Mouse (Mus musculus) ZHBTc4 (cell line): ENCODE results near the gene Gpn3.

Experiments used
- DNase-seq: peaks from one replicate; pipeline ENCODE4 v3.0.0-alpha.2; 2011; ENCODE audit warnings: low read depth, low spot score

Gpn3 gene

DNA sequence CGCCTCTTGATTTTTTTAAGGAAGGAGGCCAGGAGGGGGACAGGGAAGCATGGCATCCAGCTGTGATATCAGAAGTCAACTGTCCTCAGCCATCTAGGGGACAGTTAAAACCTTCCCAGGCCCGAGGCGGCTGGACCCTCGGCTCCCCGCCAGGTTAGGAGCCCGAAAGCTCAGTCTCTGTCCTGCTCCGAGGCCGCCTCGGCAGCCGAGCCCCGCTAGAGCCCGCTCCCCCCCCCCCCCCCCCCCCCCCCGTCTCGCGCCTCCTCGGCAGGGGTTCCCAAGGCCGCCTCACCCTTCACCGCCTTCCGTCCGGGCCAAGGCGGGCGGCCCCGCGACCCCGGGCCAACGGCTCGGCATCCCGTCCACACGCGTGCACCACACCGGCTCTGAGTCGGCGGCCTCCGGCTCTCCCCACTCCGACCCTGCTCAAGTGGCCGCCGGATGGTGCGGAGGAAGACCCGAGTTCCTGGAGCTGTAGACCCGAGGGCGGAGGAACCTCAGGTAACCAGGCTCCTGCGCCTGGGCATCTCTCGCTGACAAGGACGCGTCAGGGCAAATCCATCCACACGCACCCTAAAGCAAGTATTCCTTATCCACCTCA lies at the start of gene Gpn3:
Gene Gpn3 (plus strand): TSS at position 286 of the 601 bp plus-strand sequence.
- no peak for DNase-seq

DNA sequence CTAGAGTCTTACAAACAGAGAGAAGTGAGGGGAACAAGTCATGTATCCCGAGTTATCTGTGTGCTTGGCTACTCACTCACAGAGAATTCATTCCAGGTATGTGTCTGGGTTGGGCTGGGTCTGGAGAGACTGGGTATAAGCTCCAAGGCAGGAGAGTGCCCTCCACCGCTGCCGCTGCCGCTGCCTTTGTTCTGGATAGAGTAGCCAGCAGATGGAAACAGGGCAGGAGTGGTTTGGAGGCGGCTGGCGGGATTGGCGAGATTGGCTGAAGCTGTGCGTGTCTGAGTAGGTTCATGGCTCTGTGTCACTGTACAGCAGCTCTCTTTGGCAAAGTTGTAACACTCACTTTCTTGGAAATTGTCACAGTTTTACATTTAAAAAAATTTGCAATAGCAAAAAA lies 48.2 kb upstream of the Gpn3 start:
- DNase-seq: peak; percentile 59

DNA sequence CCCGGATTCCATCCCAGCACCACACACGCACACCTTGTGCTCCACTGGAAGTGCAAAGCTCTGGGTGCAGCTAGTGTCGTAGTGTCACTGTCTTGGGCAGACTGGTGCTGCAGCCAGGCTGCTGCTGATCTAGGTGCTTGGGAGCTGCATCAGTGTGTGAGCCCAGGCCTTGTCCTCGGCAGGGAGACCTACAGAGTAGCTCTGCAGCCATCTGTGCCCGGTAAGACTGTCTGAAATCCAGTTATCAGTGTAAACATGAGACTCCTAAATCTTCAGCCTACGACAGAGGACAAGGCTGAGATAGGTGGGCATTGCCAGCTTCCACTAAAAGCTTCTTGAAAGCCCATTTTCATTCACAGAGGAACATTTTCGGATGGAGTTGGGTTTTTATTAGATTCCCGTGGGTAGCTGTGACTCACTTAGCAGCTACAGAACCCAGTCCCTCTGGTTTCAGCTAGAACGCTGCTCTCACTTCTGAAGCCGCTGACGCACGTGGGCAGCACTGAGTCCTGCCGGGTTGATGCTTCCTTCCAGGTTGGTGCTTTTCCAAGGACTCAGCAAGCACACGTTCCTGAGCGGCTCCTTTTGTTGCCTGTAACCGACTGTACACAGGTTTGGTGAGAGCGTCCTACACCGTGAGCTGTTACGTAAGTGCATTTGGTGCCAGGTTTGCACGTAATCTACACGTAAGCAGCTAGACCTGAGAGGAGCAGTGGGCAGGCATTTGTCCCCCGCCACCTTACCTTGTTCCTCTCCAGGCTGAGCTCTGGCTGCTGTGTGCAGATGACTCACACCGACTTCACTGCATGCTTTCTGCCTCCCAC lies 46.9 kb upstream of the Gpn3 start:
- DNase-seq: peak; percentile 36

DNA sequence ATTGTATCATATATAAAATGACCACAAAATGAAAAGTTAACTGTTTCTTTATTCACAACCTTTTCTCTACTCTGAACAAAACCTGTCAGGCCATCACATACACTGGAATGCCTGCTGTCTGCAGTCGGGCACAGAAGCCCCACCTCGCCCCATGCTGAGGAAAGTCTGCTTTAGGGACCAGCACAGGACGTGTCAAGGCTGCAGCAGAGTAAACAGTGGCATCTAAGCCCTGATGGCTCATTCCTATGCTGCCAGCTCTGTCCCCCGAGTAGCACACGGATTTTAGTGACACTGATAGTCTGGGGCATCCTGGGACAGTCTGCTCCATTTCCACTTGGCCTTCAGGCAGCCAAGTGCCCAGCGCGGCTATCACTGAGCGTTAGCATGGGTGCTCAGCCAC lies 46.2 kb upstream of the Gpn3 start:
- DNase-seq: no peak

DNA sequence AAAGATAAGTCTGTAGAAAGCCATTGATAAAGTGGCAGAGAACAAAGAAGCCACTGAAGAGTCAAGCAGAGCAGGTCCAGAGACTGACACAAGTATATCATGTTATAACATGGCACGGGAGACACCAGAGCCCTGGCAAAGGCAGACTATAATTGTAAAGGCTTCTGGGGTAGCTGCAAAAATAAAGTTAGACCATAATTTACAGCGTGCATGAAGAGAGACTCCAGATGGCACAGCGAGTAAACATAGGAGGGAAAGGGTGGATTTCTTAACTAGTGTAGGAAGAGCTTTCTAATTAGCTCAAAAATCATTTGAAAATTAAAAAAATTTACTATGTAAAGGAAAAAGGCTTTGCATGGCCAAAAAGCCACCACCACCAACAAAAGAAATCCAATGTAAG lies 44.4 kb upstream of the Gpn3 start:
- DNase-seq: no peak

DNA sequence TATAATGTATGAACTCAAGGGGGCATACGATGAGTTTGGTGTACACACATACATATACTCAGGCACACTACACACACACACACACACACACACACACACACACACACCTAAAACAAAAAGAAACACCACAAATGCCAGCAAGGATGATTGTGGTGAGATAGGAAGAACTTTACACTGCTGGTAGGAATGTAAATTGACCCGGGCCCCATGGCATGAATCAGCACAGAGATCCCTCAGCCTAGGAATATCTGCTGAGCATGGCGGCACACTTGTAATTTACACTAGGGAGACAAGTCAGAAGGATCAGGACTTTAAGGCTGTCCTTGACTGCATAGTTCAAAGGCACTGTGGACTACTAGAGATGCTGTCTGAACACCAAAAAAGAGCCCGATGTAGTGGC lies 41.4 kb upstream of the Gpn3 start:
- DNase-seq: no peak

DNA sequence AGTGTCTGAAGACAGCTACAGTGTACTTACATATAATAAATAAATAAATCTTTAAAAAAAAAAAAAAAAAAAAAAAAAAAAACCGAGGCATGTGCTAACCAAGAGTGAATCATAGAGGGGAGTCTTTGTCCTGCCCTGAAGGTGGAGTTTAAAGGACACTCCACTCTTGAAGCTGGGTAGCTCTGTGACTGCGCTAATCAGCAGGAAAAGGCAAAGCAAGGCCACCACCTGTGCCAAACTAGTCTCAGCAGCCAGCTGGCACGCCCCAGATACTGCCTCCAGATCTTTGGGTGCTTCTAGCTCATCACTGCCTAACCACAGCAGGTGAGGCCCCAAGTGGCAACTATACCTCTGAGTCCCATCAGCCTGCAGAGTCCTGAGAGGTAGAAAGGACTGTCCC lies 37.0 kb upstream of the Gpn3 start:
- DNase-seq: no peak

DNA sequence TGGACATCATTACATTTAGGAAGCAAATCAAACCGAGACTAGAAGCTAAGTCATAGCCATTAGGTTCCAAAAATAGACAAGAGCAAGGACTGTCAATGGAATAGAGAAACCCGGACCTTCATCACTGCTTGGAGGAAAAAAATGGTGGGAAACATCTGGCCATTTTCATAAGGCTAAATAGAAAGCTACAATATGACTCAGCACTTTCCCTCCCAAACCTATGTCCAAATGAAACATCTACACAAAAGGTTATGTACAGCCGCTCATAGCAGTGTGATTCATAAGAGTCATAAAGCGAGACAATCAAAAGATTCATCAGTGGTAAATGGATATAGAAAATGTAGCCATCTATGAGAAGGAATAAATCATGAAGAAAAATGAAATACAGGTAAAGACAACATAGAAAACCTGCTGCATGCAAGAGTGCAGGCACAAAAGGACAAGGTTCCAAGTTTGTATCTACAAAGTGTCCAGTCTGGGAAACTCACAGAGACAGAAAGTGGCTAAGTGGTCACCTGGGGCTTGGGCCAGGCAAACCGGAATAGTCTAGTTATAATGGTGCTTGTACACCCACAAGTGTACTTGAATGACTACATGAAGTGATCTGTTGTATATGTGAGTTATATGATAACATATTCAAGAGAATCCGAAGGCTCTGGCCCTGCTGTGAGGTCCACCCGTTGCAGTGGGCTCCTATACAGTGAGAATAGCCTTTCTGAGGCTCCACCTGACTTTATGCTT lies 35.0 kb upstream of the Gpn3 start:
- DNase-seq: no peak

DNA sequence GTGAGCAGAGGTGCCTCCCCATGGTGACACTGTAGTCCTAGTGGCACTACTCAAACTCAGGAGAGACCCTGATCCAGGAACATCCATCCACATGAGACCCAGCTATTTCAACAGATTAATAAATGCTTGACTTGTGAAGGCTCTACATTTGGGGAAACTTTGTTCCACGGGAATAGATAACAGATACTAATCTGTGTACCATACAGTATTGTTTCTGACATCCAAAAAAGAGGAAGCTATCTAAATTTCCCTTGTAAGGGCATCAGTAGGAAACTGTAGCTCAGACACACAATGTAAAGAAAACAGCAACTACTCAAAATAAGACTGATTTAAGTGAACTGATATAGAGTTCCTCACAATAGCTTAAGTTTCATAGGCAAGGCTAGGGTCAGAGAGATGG lies 28.8 kb upstream of the Gpn3 start:
- DNase-seq: no peak

DNA sequence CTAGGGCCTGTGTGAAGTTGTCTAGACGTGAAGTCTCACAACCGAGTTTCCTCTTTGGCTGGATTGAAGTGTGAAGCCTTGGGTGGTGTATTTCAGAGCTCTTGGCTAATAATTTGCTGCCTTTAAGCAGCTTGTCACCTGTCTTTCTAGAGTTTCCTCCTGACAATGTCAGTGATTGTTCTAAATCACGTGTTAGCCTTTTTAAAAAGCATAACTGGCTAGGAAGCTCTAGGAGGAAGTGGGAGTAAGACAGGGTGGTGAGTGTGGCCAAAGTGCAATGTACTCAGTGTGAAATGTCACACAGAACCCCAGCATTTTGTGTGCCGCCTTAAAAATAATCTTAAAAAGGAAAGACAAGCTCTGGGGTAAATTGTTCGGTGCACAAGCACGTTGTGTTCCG lies 27.9 kb upstream of the Gpn3 start:
- no peak for DNase-seq

DNA sequence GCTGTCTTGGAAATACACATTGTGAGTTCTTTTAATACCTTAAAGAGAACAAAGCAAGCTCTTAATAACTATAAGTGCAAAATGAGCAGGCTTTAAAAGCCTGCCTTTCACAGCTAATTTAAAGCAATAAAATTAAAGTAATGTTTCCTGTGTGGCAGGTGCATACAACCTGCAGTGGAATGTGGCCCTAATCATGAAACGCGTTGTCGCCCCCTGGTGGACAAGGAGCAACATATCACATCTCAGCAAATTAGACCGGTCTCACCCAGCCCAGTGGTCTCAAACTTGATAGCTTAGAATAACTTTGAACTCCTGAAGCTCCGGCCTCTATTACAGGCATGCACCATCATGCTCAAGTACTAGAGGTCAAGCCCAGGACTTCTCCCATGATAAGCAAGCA lies 27.4 kb upstream of the Gpn3 start:
- peak; percentile 85 for DNase-seq

DNA sequence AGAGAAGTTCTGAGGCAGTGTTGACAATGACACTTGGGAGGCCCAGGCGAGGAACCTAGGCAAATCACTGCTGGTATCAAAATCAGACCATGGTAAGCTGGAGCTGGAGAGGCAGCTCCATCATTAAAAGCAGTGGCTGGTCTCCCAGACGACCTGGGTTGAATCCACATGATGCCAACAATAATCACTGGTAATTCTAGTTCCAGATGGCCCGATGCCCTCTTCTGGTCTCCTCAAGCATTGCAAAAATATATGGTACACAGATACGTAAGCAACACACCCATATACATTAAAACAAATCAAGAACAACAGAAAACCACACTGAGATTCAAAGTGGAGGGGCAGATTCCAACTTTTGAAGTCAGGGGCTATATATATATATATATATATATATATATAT lies 25.9 kb upstream of the Gpn3 start:
- DNase-seq: peak; percentile 39

DNA sequence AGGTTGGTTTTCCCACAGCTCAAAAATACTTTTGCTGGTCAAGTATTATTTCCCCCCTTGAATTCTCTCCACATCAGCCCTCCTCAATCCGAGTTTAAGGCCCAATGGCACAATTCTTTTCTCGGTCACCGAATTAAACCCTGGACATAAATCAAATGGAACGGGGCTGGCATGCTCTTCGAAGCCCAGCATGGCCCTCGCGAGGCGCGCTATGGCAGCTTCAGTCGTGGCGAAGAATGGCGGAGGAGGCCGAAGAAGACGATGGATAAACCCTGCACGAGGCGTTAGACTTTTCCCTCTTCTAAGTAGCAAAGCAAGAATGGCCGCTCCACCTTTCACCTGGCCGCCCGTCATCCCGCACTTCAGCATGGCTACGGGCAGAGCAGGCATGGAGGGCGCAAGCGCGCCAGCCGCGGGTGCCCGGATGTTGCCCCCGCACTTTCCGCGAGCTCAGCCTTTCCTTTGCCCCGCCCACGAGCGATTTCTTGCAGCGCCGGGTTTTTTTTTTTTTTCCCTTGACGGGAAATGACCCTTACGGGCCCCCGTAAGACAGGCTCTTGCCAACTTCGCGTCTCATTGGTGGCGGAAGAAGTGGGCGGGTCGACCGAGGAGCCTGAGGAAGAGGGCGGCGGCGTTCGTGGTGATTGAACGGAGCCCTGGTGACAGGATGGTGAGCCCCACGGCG lies 17.7 kb upstream of the Gpn3 start, which contains the start of the genes Rad9b and Vps29:
Gene Rad9b (minus strand): TSS at position 427 of the 685 bp plus-strand sequence.
Gene Vps29 (plus strand): TSS at position 563 of the 685 bp plus-strand sequence.
- peak; percentile 100 for DNase-seq

DNA sequence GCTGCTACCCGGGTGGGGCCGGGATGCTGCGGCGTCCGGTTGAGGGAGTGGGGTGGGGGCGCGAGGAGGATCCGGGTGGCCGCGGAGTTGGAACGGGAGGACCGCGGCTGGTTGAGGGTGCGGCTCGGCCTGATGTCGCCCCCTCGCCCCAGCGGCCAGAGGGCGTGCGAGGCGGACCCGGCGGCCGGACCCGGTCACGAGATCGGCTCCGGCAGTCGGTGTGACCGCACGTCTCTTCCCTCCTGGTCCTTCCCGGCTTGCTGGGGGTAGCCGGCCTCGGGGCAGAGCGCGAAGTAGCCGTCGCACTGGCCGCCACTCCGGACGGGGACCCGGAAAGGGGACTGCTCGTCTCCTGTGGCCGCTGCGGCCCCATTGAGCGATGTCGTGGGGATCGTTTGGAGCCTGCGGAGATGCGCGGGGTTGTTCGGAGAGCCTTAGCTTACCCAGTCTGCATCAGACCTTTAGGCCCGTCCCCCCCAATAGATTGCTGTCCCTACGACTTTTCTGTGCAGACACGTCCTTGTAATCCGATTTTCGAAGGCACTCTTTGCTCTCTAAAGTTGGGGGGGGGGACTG lies 17.1 kb upstream of the Gpn3 start:
- DNase-seq: no peak

DNA sequence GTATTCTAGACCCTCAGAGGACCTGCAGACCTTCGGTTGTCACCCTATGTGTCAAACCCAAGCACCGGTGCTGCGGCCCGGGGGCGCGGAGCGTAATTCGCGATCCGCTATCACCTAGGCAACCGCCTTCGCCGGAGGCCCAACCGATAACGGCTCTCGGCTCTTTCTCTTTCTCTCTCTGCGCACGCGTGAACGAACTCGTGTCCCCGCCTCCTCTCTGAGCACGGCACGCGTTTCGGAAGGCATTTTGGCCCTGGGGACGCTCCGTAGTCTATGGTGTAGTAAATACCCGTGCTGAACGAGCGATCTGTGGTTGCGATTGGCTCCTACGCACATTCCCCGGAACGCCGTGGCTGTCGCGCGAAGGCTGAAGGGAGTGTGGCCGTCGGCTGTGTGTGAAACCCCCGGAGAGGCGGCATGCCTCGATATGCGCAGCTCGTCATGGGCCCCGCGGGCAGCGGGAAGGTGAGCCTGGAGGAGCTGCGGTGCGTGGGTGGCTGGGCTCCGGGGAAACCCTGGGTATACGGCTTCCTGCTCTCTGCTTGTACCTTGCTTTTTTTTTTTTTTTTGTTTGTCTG lies 605 bp downstream of the Gpn3 start, which contains the start of gene Fam216a:
Gene Fam216a (minus strand): TSS at position 173 of the 578 bp plus-strand sequence.
- peak; percentile 100 for DNase-seq

DNA sequence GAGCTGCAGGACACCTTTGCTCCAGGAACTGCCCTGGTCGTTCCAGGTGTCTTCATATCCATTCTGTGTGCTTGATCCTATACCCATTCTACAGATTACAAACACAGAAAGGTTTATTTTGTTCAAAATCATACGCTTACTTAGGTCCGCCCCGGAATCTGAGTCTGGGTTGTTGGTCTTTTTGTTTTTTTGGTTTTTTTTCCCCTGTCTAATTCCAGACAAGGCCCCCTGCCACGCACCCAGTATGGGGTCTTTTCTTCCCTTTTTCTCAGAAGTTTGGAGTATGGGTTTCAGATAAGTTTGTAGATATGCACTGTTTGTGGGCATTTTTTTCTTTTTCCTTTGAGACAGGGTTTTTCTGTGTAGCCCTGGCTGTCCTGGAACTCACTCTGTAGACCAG lies 1.2 kb downstream of the Gpn3 start:
- peak; percentile 24 for DNase-seq

DNA sequence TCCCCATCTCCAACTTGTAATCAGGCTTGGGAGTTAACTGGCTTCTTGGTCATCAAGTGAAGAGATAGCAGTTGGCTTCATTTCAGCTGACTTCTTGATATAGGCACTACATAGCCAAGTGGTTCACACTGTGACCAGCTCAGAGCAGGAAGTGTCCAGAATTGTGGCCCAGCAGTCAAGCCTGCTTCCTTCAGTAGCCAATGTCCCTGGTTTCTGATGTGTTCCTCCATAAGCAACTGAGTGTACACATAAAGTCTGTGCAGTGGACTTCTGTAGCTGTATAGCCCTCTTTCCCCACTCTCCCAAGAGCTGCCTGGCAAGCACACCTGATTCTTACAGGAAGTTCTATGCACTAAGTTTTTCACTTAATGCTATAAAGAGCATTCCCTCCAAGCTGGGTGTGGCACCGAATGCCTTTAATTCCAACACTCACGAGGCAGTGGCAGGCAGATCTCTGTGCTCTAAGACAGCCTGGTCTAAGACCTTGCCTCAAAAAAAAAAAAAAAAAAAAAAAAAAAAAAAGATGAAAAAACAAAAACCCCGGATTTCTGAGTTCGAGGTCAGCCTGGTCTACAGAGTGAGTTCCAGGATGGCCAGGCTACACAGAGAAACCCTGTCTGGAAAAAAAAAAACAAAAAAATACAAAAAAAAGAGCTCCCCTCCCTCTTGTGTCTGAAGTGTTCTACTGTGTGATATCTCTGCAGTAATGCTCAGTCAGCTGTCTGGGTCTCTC lies 5.6 kb downstream of the Gpn3 start:
- peak; percentile 76 for DNase-seq

DNA sequence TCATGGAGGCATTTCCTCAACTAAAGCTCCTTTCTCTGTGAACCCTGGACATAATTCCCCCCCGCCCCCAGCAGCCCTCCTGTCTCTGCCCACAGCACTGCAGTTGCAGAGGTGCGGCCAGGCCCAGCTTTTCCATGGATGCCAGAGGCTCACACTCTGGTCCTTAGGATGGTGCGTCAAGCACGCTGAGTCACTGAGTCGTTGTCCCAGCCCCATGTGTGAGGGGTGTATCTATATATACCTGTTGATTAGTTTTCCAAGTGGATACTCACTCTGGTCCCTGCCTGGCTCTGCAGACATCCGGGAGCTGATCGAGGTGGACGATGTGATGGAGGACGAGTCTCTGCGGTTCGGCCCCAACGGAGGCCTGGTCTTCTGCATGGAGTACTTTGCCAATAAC lies 6.5 kb downstream of the Gpn3 start:
- DNase-seq: no peak

DNA sequence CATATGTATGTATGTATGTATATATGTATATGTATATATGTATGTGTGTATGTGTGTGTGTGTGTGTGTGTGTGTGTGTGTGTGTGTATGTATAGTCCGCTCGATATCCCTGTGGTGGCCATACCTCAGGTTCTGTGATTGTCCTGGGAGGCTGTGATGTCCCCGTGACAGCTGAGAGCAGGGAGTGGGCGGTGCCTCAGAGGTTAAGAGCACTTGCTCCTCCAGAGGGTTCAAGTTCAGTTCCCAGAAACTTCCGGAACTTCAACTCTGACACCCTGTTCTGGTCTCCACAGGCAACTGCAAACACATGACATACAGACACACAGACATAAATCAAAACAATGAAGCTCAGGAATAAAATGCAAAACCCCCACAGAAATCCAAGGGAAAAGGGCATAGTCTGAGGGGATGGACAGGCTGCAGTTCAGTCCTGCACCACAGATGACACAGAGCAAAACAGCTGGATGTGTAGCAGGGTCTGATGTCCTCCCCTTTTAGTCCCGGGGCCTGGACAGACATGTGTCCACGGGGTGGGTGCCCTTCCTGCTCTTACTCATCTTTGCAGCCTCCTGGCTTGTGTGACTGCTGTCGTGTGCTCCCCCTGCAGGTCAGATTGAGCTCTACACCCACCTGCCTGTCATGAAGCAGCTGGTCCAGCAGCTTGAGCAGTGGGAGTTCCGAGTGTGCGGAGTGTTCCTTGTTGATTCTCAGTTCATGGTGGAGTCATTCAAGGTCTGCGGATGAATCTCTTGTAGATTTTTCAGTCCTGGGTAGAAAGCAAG lies 7.9 kb downstream of the Gpn3 start:
- DNase-seq: peak; percentile 88

DNA sequence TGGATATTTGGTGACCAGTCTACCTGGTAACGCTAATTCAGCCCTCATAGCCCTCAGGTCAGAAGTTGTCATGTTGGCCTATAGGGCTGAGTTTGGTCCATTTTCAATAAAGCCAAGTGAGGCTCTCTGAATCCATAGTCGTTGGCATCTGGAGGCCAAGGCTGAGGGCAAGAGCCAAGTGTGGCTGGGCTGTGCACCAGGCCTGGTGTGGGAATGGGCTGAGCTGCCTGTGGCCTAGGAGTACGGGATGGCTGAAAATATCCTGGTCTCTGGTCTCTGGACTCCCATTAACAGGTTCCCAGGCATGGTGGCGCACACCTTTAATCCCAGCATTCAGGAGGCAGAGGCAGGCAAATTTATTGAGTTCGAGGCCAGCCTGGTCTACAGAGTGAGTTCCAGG lies 18.3 kb downstream of the Gpn3 start:
- no peak for DNase-seq
